Mouse (Mus musculus): ENCODE measurements around the gene Eps15l1. TPM values are rescaled to one million over a fixed set of nuclear protein-coding genes. Genes with fewer than 3 reads are reported as not detected.

Eps15l1 gene
- polyA plus RNA-seq, 2 experiments = 16.9 to 21.1 TPM

GRCm38 (mm10) chr8:72317741-72318301 lies 103.4 kb downstream of the Eps15l1 start:
- DNase-seq (ENCODE audit: low read depth in 3 of 3, low spot score in 3 of 3) = no peak
- no peak for ATAC-seq (ENCODE audit: insufficient read depth)
- no peak overlapping the region for H3K27ac ChIP-seq
- no peak overlapping the region for H3K4me2 ChIP-seq (ENCODE audit: low read depth)
- peaks cover 0 to 14% of the 10 kb centered on the region in 2 experiments; a peak in 2 of 4 replicates for H3K4me1 ChIP-seq (replicated peaks; ENCODE audit: control insufficient read depth in 2 of 2, insufficient read depth in 2 of 2, low read length in 1 of 2)
- no peak overlapping the region for H3K9ac ChIP-seq (replicated peaks)
- no peaks in the 10 kb centered on the region for H3K36me3 ChIP-seq (replicated peaks; ENCODE audit: control insufficient read depth, insufficient read depth, low read depth)
- H3K9me3 ChIP-seq (ENCODE audit: control insufficient read depth, low read length) = no peaks in the 10 kb centered on the region
- peaks cover 29% of the 10 kb centered on the region for H3K27me3 ChIP-seq (ENCODE audit: control insufficient read depth, insufficient read depth, low read length)
- no peak for TF ChIP-seq CTCF (IDR thresholded peaks at IDR 0.05; ENCODE audit: low read depth)
- TF ChIP-seq EP300 (IDR thresholded peaks at IDR 0.05; ENCODE audit: low read depth) = no peak
- H3K4me3 ChIP-seq (ENCODE audit: insufficient read depth in 1 of 2, low read depth in 2 of 2, low read length in 2 of 2) = no peak overlapping the region
- WGBS (ENCODE audit: insufficient replicate concordance) = 35% methylated on average over 5 of the region's 5 CpGs

- Histone ChIP-seq H3K9me3 (ENCODE audit: control insufficient read depth, low read length) (no peaks in the 10 kb centered on the region), H3K9ac (replicated peaks) (no peak overlapping the region), H3K4me3 (ENCODE audit: insufficient read depth in 1 of 2, low read depth in 2 of 2, low read length in 2 of 2) (no peak overlapping the region), H3K36me3 (replicated peaks; ENCODE audit: control insufficient read depth, insufficient read depth, low read depth) (no peaks in the 10 kb centered on the region), H3K4me2 (ENCODE audit: low read depth) (no peak overlapping the region), H3K27me3 (ENCODE audit: control insufficient read depth, insufficient read depth, low read length) (peaks cover 28% of the 10 kb centered on the region), H3K27ac (no peak overlapping the region), H3K4me1 (replicated peaks; ENCODE audit: control insufficient read depth in 2 of 2, insufficient read depth in 2 of 2, low read length in 1 of 2) (peaks cover 0 to 16% of the 10 kb centered on the region in 2 experiments; a peak in 2 of 4 replicates)
- no peak for TF ChIP-seq CTCF (IDR thresholded peaks at IDR 0.05; ENCODE audit: low read depth)
- no peak for TF ChIP-seq EP300 (IDR thresholded peaks at IDR 0.05; ENCODE audit: low read depth)
- 57% methylated on average over 10 of the region's 10 CpGs for WGBS (ENCODE audit: insufficient replicate concordance)
- ATAC-seq (ENCODE audit: insufficient read depth) (no peak), DNase-seq (ENCODE audit: low read depth in 3 of 3, low spot score in 3 of 3) (no peak)
Observed at GRCm38 (mm10) chr8:72316053-72316695, 105.1 kb downstream of the Eps15l1 start.

GRCm38 (mm10) chr8:72312926-72313518 lies 108.2 kb downstream of the Eps15l1 start:
- Histone ChIP-seq H3K4me3 (ENCODE audit: insufficient read depth in 1 of 2, low read depth in 2 of 2, low read length in 2 of 2) (no peak overlapping the region), H3K36me3 (replicated peaks; ENCODE audit: control insufficient read depth, insufficient read depth, low read depth) (no peaks in the 10 kb centered on the region), H3K27ac (no peak overlapping the region), H3K9ac (replicated peaks) (no peak overlapping the region), H3K27me3 (ENCODE audit: control insufficient read depth, insufficient read depth, low read length) (no peaks in the 10 kb centered on the region), H3K4me1 (replicated peaks; ENCODE audit: control insufficient read depth in 2 of 2, insufficient read depth in 2 of 2, low read length in 1 of 2) (peaks cover 0 to 16% of the 10 kb centered on the region in 2 experiments; a peak in 2 of 4 replicates), H3K4me2 (ENCODE audit: low read depth) (no peak overlapping the region), H3K9me3 (ENCODE audit: control insufficient read depth, low read length) (no peaks in the 10 kb centered on the region)
- no peak for ATAC-seq (ENCODE audit: insufficient read depth)
- no peak for DNase-seq (ENCODE audit: low read depth in 3 of 3, low spot score in 3 of 3)
- no peak for TF ChIP-seq EP300 (IDR thresholded peaks at IDR 0.05; ENCODE audit: low read depth)
- TF ChIP-seq CTCF (IDR thresholded peaks at IDR 0.05; ENCODE audit: low read depth) = no peak
- 14% methylated on average over 3 of the region's 3 CpGs for WGBS (ENCODE audit: insufficient replicate concordance)

- Histone ChIP-seq H3K27ac (no peak overlapping the region), H3K4me3 (ENCODE audit: insufficient read depth in 1 of 2, low read depth in 2 of 2, low read length in 2 of 2) (no peak overlapping the region), H3K9ac (replicated peaks) (no peak overlapping the region), H3K4me1 (replicated peaks; ENCODE audit: control insufficient read depth in 2 of 2, insufficient read depth in 2 of 2, low read length in 1 of 2) (peaks cover 0 to 7% of the 10 kb centered on the region in 2 experiments; a peak in 2 of 4 replicates), H3K27me3 (ENCODE audit: control insufficient read depth, insufficient read depth, low read length) (no peaks in the 10 kb centered on the region), H3K4me2 (ENCODE audit: low read depth) (no peak overlapping the region), H3K36me3 (replicated peaks; ENCODE audit: control insufficient read depth, insufficient read depth, low read depth) (no peaks in the 10 kb centered on the region), H3K9me3 (ENCODE audit: control insufficient read depth, low read length) (no peaks in the 10 kb centered on the region)
- no peak for DNase-seq (ENCODE audit: low read depth in 3 of 3, low spot score in 3 of 3)
- TF ChIP-seq CTCF (IDR thresholded peaks at IDR 0.05; ENCODE audit: low read depth) (no peak), EP300 (IDR thresholded peaks at IDR 0.05; ENCODE audit: low read depth) (no peak)
- no peak for ATAC-seq (ENCODE audit: insufficient read depth)
- 61% methylated on average over 8 of the region's 8 CpGs for WGBS (ENCODE audit: insufficient replicate concordance)
Observed at GRCm38 (mm10) chr8:72310849-72311506, 110.3 kb downstream of the Eps15l1 start.

GRCm38 (mm10) chr8:72308276-72308675 lies 113.0 kb downstream of the Eps15l1 start:
- Histone ChIP-seq H3K36me3 (replicated peaks; ENCODE audit: control insufficient read depth, insufficient read depth, low read depth) (no peaks in the 10 kb centered on the region), H3K9me3 (ENCODE audit: control insufficient read depth, low read length) (no peaks in the 10 kb centered on the region), H3K4me1 (replicated peaks; ENCODE audit: control insufficient read depth in 2 of 2, insufficient read depth in 2 of 2, low read length in 1 of 2) (peaks cover 0 to 7% of the 10 kb centered on the region in 2 experiments; a peak in 2 of 4 replicates), H3K4me2 (ENCODE audit: low read depth) (no peak overlapping the region), H3K27me3 (ENCODE audit: control insufficient read depth, insufficient read depth, low read length) (no peaks in the 10 kb centered on the region), H3K4me3 (ENCODE audit: insufficient read depth in 1 of 2, low read depth in 2 of 2, low read length in 2 of 2) (no peak overlapping the region), H3K27ac (no peak overlapping the region), H3K9ac (replicated peaks) (no peak overlapping the region)
- no peak for DNase-seq (ENCODE audit: low read depth in 3 of 3, low spot score in 3 of 3)
- ATAC-seq (ENCODE audit: insufficient read depth) = no peak
- no peak for TF ChIP-seq EP300 (IDR thresholded peaks at IDR 0.05; ENCODE audit: low read depth)
- no peak for TF ChIP-seq CTCF (IDR thresholded peaks at IDR 0.05; ENCODE audit: low read depth)
- WGBS (ENCODE audit: insufficient replicate concordance) = 58% methylated on average over 6 of the region's 6 CpGs

Measured in liver, embryonic 14.5 days (tissue).